Mouse (Mus musculus): ENCODE data around the gene Arpc4. TPM values are rescaled to one million over a fixed set of nuclear protein-coding genes. Genes with fewer than 3 reads are reported as not detected.
A peak's percentile ranks its signal among the peaks of the same experiment; 100 is the strongest.

Gene Arpc4
- polyA plus RNA-seq, 1 experiment: 1,078 TPM

DNA sequence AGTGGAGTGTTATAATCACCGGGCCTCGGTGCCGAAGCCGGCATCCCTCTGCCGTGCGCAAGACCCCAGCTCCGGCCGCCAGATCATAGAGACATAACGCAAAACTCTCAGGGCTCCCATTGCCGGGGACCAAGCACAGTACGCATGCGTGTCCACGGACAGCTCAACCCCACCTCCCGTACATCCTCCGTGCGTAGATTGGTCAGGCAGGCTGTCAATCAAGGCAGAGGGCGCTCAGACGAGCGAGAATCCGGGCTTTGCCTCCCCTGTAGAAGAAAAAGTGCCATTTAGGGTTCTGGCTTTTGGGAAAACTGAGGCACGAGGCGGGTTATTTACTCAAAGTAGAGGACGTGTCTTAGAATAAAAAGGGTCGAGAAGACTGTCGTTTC lies 41.3 kb downstream of the Arpc4 start, which contains the start of gene Rpusd3:
Rpusd3 (minus strand) TSS at position 142 of the 389 bp plus-strand sequence.
- TF ChIP-seq GATA1 (IDR thresholded peaks at IDR 0.05; ENCODE audit: borderline replicate concordance, low read length): no peak
- no peak for TF ChIP-seq FLI1 (IDR thresholded peaks at IDR 0.05; ENCODE audit: low read length)
- Histone ChIP-seq H3K36me3 (replicated peaks; ENCODE audit: low read length) (peaks cover 33% of the 10 kb centered on the region), H3K4me3 (replicated peaks) (peak within 1 kb of the TSS; percentile 96), H3K4me1 (peaks cover 52% of the 10 kb centered on the region), H3K27me3 (replicated peaks) (no peaks in the 10 kb centered on the region), H3K9me3 (no peaks in the 10 kb centered on the region)

DNA sequence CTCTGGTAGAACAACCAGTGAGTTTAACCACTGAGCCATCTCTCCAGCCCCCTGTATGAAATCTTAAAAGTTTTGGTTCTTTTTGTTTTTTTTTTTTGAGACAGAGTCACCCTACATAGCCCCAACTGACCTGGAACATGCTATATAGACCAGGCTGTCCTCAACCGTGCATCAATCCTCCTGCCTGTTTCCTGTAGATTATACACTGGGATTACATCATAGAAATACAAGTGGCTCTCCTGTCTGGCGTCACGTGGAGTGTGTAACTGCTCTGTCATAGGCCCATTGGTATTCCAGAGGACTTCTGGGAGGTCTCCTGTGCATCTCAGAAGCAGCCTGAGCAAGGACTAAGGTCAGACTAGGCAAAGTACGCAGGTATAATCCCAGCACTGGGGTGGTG lies 45.1 kb downstream of the Arpc4 start:
- TF ChIP-seq GATA1 (IDR thresholded peaks at IDR 0.05; ENCODE audit: borderline replicate concordance, low read length) (no peak), FLI1 (IDR thresholded peaks at IDR 0.05; ENCODE audit: low read length) (no peak)
- H3K36me3 ChIP-seq (replicated peaks; ENCODE audit: low read length): no peaks in the 10 kb centered on the region
- H3K9me3 ChIP-seq: peaks cover 4% of the 10 kb centered on the region
- no peak overlapping the region for H3K4me3 ChIP-seq (replicated peaks)
- H3K4me1 ChIP-seq: peaks cover 49% of the 10 kb centered on the region
- peaks cover 5% of the 10 kb centered on the region for H3K27me3 ChIP-seq (replicated peaks)

- Histone ChIP-seq H3K36me3 (replicated peaks; ENCODE audit: low read length) (no peaks in the 10 kb centered on the region), H3K4me3 (replicated peaks) (no peak overlapping the region), H3K4me1 (peaks cover 42% of the 10 kb centered on the region), H3K9me3 (peaks cover 4% of the 10 kb centered on the region), H3K27me3 (replicated peaks) (peaks cover 5% of the 10 kb centered on the region)
- no peak for TF ChIP-seq GATA1 (IDR thresholded peaks at IDR 0.05; ENCODE audit: borderline replicate concordance, low read length)
- TF ChIP-seq FLI1 (IDR thresholded peaks at IDR 0.05; ENCODE audit: low read length): no peak
These were observed 46.3 kb downstream of the Arpc4 start for GRCm38 (mm10) chr6:113424187-113424586.

GRCm38 (mm10) chr6:113426696-113427095 lies 48.8 kb downstream of the Arpc4 start:
- H3K27me3 ChIP-seq (replicated peaks): peaks cover 5% of the 10 kb centered on the region
- H3K36me3 ChIP-seq (replicated peaks; ENCODE audit: low read length): no peaks in the 10 kb centered on the region
- H3K4me1 ChIP-seq: peaks cover 44% of the 10 kb centered on the region
- H3K4me3 ChIP-seq (replicated peaks): no peak overlapping the region
- H3K9me3 ChIP-seq: peaks cover 4% of the 10 kb centered on the region
- TF ChIP-seq GATA1 (IDR thresholded peaks at IDR 0.05; ENCODE audit: borderline replicate concordance, low read length) (no peak), FLI1 (IDR thresholded peaks at IDR 0.05; ENCODE audit: low read length) (no peak)

DNA sequence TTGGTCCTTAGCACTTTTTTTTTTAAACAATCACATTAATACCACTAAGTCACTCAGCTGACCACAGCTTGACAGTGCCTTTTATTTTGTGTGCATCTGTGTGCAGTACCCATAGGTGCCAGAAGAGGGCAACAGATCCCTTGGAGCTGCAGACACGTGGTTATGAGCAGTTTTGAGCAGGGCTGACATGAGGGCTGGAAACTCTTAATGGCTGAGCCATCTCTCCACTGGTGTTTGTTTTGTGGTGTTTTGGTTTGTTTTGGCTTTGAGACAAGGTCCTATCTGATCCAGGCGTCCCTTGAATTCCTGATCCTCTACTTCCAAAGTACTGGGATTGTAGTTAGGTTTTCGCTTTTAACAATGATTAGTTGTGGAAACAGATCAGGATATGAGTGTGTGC lies 49.5 kb downstream of the Arpc4 start:
- H3K27me3 ChIP-seq (replicated peaks): peaks cover 8% of the 10 kb centered on the region
- TF ChIP-seq GATA1 (IDR thresholded peaks at IDR 0.05; ENCODE audit: borderline replicate concordance, low read length) (no peak), FLI1 (IDR thresholded peaks at IDR 0.05; ENCODE audit: low read length) (no peak)
- H3K4me1 ChIP-seq: peaks cover 48% of the 10 kb centered on the region
- H3K9me3 ChIP-seq: peaks cover 4% of the 10 kb centered on the region
- H3K4me3 ChIP-seq (replicated peaks): no peak overlapping the region
- H3K36me3 ChIP-seq (replicated peaks; ENCODE audit: low read length): no peaks in the 10 kb centered on the region

DNA sequence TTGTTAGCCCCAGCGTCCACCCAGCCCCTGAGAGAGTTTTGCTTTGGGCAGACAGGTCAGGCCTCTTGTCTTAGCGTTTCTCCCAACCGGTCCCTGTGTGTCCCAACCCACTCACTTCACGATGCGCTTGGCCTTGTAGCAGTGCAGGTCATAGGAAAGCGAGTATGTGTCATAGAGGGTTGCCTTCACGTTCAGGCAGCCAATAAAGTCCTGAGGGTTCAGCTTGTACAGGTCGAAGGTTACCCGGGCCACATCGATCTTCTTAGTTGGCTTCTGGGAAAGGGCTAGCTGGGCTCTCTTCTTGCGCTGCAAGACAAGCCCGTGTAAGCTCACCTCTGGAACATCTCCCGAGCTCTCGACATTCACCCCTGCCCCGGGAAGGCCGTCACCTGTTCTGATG lies 50.1 kb downstream of the Arpc4 start:
- TF ChIP-seq GATA1 (IDR thresholded peaks at IDR 0.05; ENCODE audit: borderline replicate concordance, low read length) (no peak), FLI1 (IDR thresholded peaks at IDR 0.05; ENCODE audit: low read length) (no peak)
- H3K27me3 ChIP-seq (replicated peaks): peaks cover 10% of the 10 kb centered on the region
- no peaks in the 10 kb centered on the region for H3K36me3 ChIP-seq (replicated peaks; ENCODE audit: low read length)
- H3K9me3 ChIP-seq: peaks cover 4% of the 10 kb centered on the region
- H3K4me3 ChIP-seq (replicated peaks): no peak overlapping the region
- peaks cover 42% of the 10 kb centered on the region for H3K4me1 ChIP-seq

DNA sequence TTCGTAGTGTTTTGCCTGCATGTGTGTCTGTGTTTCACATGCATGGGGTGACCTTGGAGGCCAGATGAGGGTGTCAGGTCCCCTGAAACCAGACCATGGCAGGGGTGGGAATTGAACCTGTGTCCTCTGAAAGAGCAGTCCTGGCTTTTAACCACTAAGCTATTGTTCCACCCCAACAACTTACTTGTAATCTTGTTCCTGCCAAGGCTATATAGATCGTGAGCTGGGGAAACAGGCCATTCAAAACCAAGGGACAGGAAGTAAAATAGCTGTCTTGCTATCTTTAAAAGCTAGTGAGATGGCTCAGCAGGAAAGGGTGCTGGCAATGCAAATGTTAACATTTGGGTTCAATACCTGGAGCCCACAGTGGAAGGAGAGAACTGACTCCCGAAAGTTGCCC lies 52.0 kb downstream of the Arpc4 start:
- H3K4me1 ChIP-seq: peaks cover 36% of the 10 kb centered on the region
- no peaks in the 10 kb centered on the region for H3K36me3 ChIP-seq (replicated peaks; ENCODE audit: low read length)
- peaks cover 4% of the 10 kb centered on the region for H3K9me3 ChIP-seq
- peak overlapping the region; percentile 4 for H3K4me3 ChIP-seq (replicated peaks)
- TF ChIP-seq FLI1 (IDR thresholded peaks at IDR 0.05; ENCODE audit: low read length) (no peak), GATA1 (IDR thresholded peaks at IDR 0.05; ENCODE audit: borderline replicate concordance, low read length) (no peak)
- peaks cover 28% of the 10 kb centered on the region for H3K27me3 ChIP-seq (replicated peaks)

DNA sequence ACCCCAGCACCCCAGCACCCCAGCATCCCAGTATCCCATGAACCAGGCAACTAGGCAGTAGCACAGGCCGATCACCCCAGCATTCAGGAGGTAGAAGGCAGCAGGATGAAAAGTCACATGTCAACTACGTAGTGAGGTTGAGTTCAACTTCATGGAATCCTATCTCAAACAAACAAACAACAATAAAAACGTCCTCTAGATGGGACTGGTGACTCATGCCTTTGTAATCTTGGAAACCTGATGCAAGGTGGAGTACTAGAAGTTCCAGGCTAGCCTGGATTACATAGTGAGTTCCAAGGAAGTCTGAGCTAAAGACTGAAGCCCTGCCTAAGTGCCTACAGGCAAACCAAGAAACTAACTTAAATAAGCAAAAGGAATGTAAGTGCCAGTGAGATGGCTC lies 52.9 kb downstream of the Arpc4 start:
- Histone ChIP-seq H3K4me3 (replicated peaks) (no peak overlapping the region), H3K27me3 (replicated peaks) (peaks cover 31% of the 10 kb centered on the region)
- TF ChIP-seq FLI1 (IDR thresholded peaks at IDR 0.05; ENCODE audit: low read length) (no peak), GATA1 (IDR thresholded peaks at IDR 0.05; ENCODE audit: borderline replicate concordance, low read length) (no peak)

DNA sequence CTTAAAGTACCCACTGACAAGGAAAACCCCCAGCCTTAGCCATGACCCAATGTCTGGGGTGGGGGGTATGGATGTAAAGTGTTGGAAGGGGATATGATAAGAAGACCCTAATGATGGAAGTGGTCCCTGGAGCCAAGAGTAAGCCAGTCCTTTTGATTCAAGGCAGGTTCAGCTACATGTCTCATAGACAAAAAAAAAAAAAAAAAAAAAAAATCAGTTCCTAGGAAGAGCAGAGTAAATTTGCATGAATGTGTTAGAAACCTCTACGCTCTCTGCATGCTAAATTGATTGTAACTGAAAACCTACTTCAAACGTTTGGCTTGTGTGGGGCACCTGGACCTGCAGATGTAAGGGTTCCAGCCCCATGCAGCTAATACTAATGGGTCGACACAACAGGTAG lies 53.9 kb downstream of the Arpc4 start:
- Histone ChIP-seq H3K27me3 (replicated peaks) (peaks cover 32% of the 10 kb centered on the region), H3K36me3 (replicated peaks; ENCODE audit: low read length) (no peaks in the 10 kb centered on the region), H3K9me3 (peaks cover 4% of the 10 kb centered on the region), H3K4me3 (replicated peaks) (no peak overlapping the region), H3K4me1 (peaks cover 38% of the 10 kb centered on the region)
- no peak for TF ChIP-seq GATA1 (IDR thresholded peaks at IDR 0.05; ENCODE audit: borderline replicate concordance, low read length)
- TF ChIP-seq FLI1 (IDR thresholded peaks at IDR 0.05; ENCODE audit: low read length): no peak

More for the DNA sequence above, 52.9 kb downstream of the Arpc4 start:
- no peaks in the 10 kb centered on the region for H3K36me3 ChIP-seq (replicated peaks; ENCODE audit: low read length)
- H3K9me3 ChIP-seq: peaks cover 4% of the 10 kb centered on the region
- peaks cover 37% of the 10 kb centered on the region for H3K4me1 ChIP-seq

DNA sequence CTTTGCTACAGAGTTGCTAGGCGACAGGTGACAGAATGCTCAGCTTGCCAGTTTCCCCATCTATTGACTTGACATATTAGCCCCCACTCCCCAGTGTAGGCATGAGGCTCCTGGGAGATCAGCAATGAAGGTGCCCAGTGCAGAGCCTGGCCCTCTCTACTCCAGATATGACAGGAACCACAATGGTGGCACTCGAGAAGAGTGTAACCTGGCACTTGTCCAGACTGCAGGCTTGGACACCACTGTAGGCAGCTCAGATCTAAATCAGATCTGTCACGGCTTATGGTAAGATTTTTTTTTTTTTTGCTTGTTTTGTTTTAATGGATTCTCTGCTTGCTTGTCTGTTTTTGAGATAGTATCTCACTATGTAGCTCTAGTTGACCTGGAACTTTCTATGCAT lies 55.7 kb downstream of the Arpc4 start:
- no peaks in the 10 kb centered on the region for H3K36me3 ChIP-seq (replicated peaks; ENCODE audit: low read length)
- TF ChIP-seq FLI1 (IDR thresholded peaks at IDR 0.05; ENCODE audit: low read length): no peak
- no peak for TF ChIP-seq GATA1 (IDR thresholded peaks at IDR 0.05; ENCODE audit: borderline replicate concordance, low read length)

GRCm38 (mm10) chr6:113434691-113435090 lies 56.8 kb downstream of the Arpc4 start:
- Histone ChIP-seq H3K4me1 (peaks cover 40% of the 10 kb centered on the region), H3K4me3 (replicated peaks) (no peak overlapping the region), H3K9me3 (no peaks in the 10 kb centered on the region), H3K27me3 (replicated peaks) (peaks cover 35% of the 10 kb centered on the region), H3K36me3 (replicated peaks; ENCODE audit: low read length) (no peaks in the 10 kb centered on the region)
- no peak for TF ChIP-seq FLI1 (IDR thresholded peaks at IDR 0.05; ENCODE audit: low read length)
- TF ChIP-seq GATA1 (IDR thresholded peaks at IDR 0.05; ENCODE audit: borderline replicate concordance, low read length): no peak

More for the DNA sequence above, 55.7 kb downstream of the Arpc4 start:
- Histone ChIP-seq H3K27me3 (replicated peaks) (peaks cover 35% of the 10 kb centered on the region), H3K4me1 (peaks cover 42% of the 10 kb centered on the region), H3K9me3 (no peaks in the 10 kb centered on the region), H3K4me3 (replicated peaks) (no peak overlapping the region)
